Mouse (Mus musculus) stomach, embryonic 15.5 days (tissue): ENCODE data around the gene Dkk2. TPM values are rescaled to one million over a fixed set of nuclear protein-coding genes. Genes with fewer than 3 reads are reported as not detected.

ENCODE experiments used
- ATAC-seq: fragments of 200-750 bp; cut with Nextera tagmentation; 2 replicates; pipeline ENCODE4 v1.8.0; 2017; ENCODE audit warnings: low read depth, moderate number of reproducible peaks, moderate TSS enrichment; ENCODE audit not compliant: insufficient read depth, low FRiP score
- H3K27ac ChIP-seq: fragments of 300-500 bp; sonication (generic); 2 replicates; pipeline ENCODE4 v1.5.1; 2015; ENCODE audit warnings: mild to moderate bottlenecking, inconsistent platforms
- H3K27me3 ChIP-seq: fragments of 300-500 bp; sonication (generic); replicated peaks from 2 replicates; pipeline ENCODE4 v1.6.1; 2015; ENCODE audit warnings: inconsistent platforms
- H3K36me3 ChIP-seq: fragments of 300-500 bp; sonication (generic); 2 replicates; pipeline ENCODE4 v1.6.1; 2015; ENCODE audit warnings: inconsistent platforms
- H3K4me1 ChIP-seq: fragments of 300-500 bp; sonication (generic); 2 replicates; pipeline ENCODE4 v1.6.1; 2015; ENCODE audit warnings: inconsistent platforms
- H3K4me2 ChIP-seq: fragments of 300-500 bp; sonication (generic); 2 replicates; pipeline ENCODE4 v1.6.1; 2015; ENCODE audit warnings: mild to moderate bottlenecking, inconsistent platforms
- H3K4me3 ChIP-seq: fragments of 300-500 bp; sonication (generic); replicated peaks from 2 replicates; pipeline ENCODE4 v1.5.1; 2015; ENCODE audit warnings: inconsistent platforms
- H3K9ac ChIP-seq: fragments of 300-500 bp; sonication (generic); 2 replicates; pipeline ENCODE4 v1.6.1; 2015; ENCODE audit warnings: inconsistent platforms
- H3K9me3 ChIP-seq: fragments of 300-500 bp; sonication (generic); 2 replicates; pipeline ENCODE4 v1.6.1; 2016; ENCODE audit warnings: inconsistent platforms
- WGBS: fragments of 180-500 bp; shearing (Covaris S2); methylation state at CpG from one replicate; pipeline ENCODE4 v1.1.7; 2015; 5-methylcytosine and 5-hydroxymethylcytosine counted together
- polyA plus RNA-seq: library from polyadenylated mRNA; unstranded; fragments of >200 nt; fragmentation: Nextera tagmentation; extraction: Ambion mirVana; gene quantifications from 2 replicates; pipeline ENCODE4 v1.2.1, GENCODE M21; 2015

The Dkk2 gene
- polyA plus RNA-seq, 1 experiment from 2014 or later = 9.8 TPM

- Histone ChIP-seq H3K36me3 (no peaks in the 10 kb centered on the region), H3K4me2 (peak overlapping the region; percentile 80), H3K9me3 (no peaks in the 10 kb centered on the region), H3K4me3 (peak overlapping the region; percentile 41), H3K27ac (no peak overlapping the region), H3K4me1 (peaks cover 22% of the 10 kb centered on the region; the same call in 1 of the 2 replicates), H3K9ac (peak overlapping the region; percentile 13; the same call in 1 of the 2 replicates), H3K27me3 (peaks cover 23% of the 10 kb centered on the region)
- no peak for ATAC-seq
- under 1% methylated on average over 23 of the region's 23 CpGs for WGBS
These were observed 795 bp downstream of the Dkk2 start for GRCm38 (mm10) chr3:132085823-132086350.

GRCm38 (mm10) chr3:132086461-132086860, 1.4 kb downstream of the Dkk2 start:
- H3K4me1 ChIP-seq = peaks cover 22% of the 10 kb centered on the region; the same call in 1 of the 2 replicates
- H3K9me3 ChIP-seq = no peaks in the 10 kb centered on the region
- peak overlapping the region; percentile 41 for H3K4me3 ChIP-seq
- WGBS = 26% methylated on average over 5 of the region's 5 CpGs
- H3K9ac ChIP-seq = no peak overlapping the region
- no peak overlapping the region for H3K27ac ChIP-seq
- peaks cover 23% of the 10 kb centered on the region for H3K27me3 ChIP-seq
- H3K36me3 ChIP-seq = no peaks in the 10 kb centered on the region
- ATAC-seq = no peak
- H3K4me2 ChIP-seq = peak overlapping the region; percentile 80

- Histone ChIP-seq H3K4me2 (peak overlapping the region; percentile 80), H3K4me3 (peak overlapping the region; percentile 41), H3K9ac (no peak overlapping the region), H3K4me1 (peaks cover 22% of the 10 kb centered on the region; the same call in 1 of the 2 replicates), H3K9me3 (no peaks in the 10 kb centered on the region), H3K36me3 (no peaks in the 10 kb centered on the region), H3K27me3 (peaks cover 23% of the 10 kb centered on the region), H3K27ac (no peak overlapping the region)
- under 1% methylated on average over 21 of the region's 21 CpGs for WGBS
- ATAC-seq = peak; percentile 63
These were observed 2.0 kb downstream of the Dkk2 start for GRCm38 (mm10) chr3:132087011-132087486.

DNA sequence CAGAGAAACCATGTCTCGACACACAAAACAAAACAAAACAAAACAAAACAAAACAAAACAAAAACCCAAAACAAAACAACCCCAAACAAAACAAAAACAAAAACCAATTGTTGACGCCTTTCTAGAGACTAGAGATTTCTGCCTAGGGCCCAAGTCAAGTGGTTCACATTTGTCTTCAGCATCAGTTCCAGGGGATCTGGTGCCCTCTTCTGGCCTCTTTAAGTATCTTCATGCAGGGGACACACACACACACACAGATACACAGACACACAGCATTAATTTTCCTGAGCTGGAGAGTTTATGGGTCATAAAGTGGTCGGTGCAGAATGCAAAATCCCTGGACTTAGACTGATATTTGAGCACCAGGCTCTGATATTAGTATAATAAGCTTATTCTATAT, 7.9 kb downstream of the Dkk2 start:
- no peaks in the 10 kb centered on the region for H3K36me3 ChIP-seq
- ATAC-seq = no peak
- no peak overlapping the region for H3K27ac ChIP-seq
- H3K9ac ChIP-seq = no peak overlapping the region
- no peak overlapping the region for H3K4me2 ChIP-seq
- no peaks in the 10 kb centered on the region for H3K4me1 ChIP-seq
- WGBS = 89% methylated on average over 3 of the region's 3 CpGs
- no peak overlapping the region for H3K4me3 ChIP-seq
- no peaks in the 10 kb centered on the region for H3K9me3 ChIP-seq
- H3K27me3 ChIP-seq = no peaks in the 10 kb centered on the region

DNA sequence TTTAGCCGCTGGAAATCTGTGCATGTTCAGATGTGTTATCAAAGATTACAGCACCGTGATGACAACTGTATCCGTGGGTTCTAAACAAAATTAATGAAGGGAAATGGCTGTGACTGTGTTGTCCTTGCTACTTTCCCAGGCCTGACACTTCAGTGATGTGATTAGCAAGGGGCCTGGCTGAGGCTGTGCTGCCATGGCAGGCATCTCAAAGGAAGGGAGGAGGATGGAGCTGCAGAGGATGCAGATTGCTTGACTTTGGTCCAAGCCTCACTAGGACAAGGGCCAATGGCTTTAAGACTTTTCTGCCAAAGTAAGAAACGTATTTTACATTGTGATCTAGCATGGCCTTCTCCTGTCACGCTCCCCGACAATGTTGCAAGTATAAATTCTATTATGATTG, 11.2 kb downstream of the Dkk2 start:
- H3K9ac ChIP-seq = no peak overlapping the region
- no peaks in the 10 kb centered on the region for H3K27me3 ChIP-seq
- no peak for ATAC-seq
- no peak overlapping the region for H3K27ac ChIP-seq
- no peak overlapping the region for H3K4me3 ChIP-seq
- H3K4me2 ChIP-seq = no peak overlapping the region
- H3K9me3 ChIP-seq = no peaks in the 10 kb centered on the region
- H3K36me3 ChIP-seq = no peaks in the 10 kb centered on the region
- no peaks in the 10 kb centered on the region for H3K4me1 ChIP-seq
- WGBS = 62% methylated on average over 6 of the region's 6 CpGs

DNA sequence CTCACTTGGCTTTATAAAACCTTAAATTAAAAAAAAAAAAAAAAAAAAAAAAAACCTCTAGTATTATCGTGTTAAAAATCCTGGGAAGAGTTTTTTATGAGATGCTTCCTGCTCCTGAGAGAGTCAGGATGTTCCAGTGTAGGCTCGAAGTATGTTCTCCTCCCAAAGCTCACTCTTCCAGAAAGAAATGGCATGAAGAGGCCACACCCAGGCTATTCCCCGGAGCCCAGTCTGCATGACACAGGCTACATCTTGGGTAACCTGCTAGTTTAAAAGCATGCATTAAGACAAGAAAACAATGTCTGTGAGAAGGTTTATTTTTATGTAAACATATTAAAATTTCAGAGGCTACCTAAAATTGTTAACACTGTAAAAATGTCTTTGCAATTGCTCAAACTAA, 15.7 kb downstream of the Dkk2 start:
- H3K4me1 ChIP-seq = no peaks in the 10 kb centered on the region
- ATAC-seq = no peak

DNA sequence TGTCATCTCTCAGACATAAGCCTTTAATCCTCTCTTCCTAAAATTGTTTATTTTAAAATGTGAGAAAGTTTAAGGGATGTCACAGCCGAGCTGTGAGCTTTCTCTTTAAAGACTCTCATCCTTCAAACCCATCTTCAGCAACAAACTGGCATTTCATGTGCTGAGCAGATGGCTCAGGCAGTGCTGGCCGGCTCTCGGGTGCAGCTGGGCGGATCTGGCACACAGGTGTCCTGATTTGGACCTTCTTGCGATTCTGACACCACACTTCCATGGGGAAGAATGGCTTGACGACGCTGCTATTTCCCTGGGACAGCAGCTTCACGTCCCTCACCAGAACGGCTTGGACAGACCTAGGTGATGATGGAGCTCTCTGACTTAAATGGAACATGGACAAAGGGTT, 17.9 kb downstream of the Dkk2 start:
- WGBS = 29% methylated on average over 9 of the region's 9 CpGs
- Histone ChIP-seq H3K9me3 (no peaks in the 10 kb centered on the region), H3K4me3 (no peak overlapping the region), H3K4me2 (peak overlapping the region; percentile 32), H3K4me1 (no peaks in the 10 kb centered on the region), H3K27ac (no peak overlapping the region), H3K9ac (no peak overlapping the region), H3K36me3 (no peaks in the 10 kb centered on the region), H3K27me3 (no peaks in the 10 kb centered on the region)
- no peak for ATAC-seq

More for the DNA sequence above, 15.7 kb downstream of the Dkk2 start:
- Histone ChIP-seq H3K36me3 (no peaks in the 10 kb centered on the region), H3K4me2 (no peak overlapping the region), H3K27me3 (no peaks in the 10 kb centered on the region), H3K27ac (no peak overlapping the region), H3K9me3 (no peaks in the 10 kb centered on the region), H3K9ac (no peak overlapping the region), H3K4me3 (no peak overlapping the region)
- WGBS = 57% methylated on average over 3 of the region's 3 CpGs

DNA sequence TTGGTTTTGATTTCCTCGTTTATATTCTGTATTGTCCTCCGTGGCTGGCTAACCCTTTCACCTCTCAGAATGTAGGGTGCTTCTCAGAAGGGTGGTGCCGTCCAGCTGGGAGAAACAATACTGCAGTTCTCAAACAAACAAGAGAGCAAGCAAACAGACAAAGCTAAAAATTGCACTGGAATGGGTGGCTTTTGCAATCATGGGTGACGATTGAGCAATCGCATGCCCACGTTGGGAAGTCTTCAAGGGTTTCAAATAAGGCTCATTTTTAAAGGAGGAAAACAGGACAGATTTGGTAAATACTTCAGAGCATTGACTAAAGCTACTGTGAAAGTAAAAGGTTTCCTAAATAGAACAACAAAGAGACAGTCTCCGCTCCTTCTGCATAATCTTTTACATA, 18.4 kb downstream of the Dkk2 start:
- Histone ChIP-seq H3K9ac (no peak overlapping the region), H3K4me2 (peak overlapping the region; percentile 32), H3K36me3 (no peaks in the 10 kb centered on the region), H3K4me3 (no peak overlapping the region), H3K9me3 (no peaks in the 10 kb centered on the region), H3K27ac (no peak overlapping the region), H3K4me1 (no peaks in the 10 kb centered on the region), H3K27me3 (no peaks in the 10 kb centered on the region)
- ATAC-seq = no peak
- 36% methylated on average over 7 of the region's 7 CpGs for WGBS

DNA sequence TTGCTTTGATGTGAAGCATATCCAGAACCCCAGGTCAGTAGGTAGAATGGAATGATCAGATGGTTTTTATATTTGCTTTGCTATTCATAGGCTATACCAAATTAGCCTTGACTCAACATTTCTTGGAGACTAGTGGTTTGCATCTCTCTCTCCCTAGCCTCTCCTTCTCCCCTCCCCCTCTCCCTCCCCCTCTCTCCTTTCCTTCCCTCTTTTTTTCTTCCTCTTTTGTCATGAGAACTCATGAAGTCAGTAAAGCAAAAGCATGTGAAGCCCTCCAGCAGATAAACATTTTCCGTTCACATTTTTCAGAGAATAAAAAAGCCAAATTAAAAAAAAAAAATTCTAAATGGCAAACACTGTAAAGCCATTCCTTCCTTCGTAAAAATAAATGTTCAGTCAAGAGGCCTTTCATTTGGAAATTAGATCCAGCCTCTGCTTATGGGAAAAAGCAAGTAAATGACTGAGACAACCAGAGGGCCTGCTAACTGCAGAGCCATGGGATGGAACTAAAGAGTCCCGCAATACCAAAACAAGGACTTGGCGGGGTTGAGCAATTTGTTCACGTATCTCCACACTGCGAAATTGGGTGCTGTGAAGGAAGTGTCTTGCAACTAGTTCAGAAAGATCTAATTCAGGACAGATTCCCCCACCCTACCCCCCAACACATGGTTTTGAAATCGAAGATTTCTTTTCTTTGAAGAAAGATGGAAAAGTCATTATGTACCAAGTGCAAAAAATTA, 30.9 kb downstream of the Dkk2 start:
- H3K4me3 ChIP-seq = no peak overlapping the region
- ATAC-seq = no peak
- H3K4me2 ChIP-seq = no peak overlapping the region
- H3K27ac ChIP-seq = no peak overlapping the region
- no peaks in the 10 kb centered on the region for H3K9me3 ChIP-seq
- no peaks in the 10 kb centered on the region for H3K27me3 ChIP-seq
- no peaks in the 10 kb centered on the region for H3K4me1 ChIP-seq
- no peaks in the 10 kb centered on the region for H3K36me3 ChIP-seq
- 79% methylated on average over 7 of the region's 7 CpGs for WGBS
- H3K9ac ChIP-seq = no peak overlapping the region

- Histone ChIP-seq H3K4me2 (no peak overlapping the region), H3K27me3 (no peaks in the 10 kb centered on the region), H3K36me3 (no peaks in the 10 kb centered on the region), H3K9ac (no peak overlapping the region), H3K4me1 (no peaks in the 10 kb centered on the region), H3K9me3 (no peaks in the 10 kb centered on the region), H3K4me3 (no peak overlapping the region), H3K27ac (no peak overlapping the region)
- ATAC-seq = no peak
- 59% methylated on average over 5 of the region's 5 CpGs for WGBS
These were observed 36.3 kb downstream of the Dkk2 start for GRCm38 (mm10) chr3:132121344-132121743.

DNA sequence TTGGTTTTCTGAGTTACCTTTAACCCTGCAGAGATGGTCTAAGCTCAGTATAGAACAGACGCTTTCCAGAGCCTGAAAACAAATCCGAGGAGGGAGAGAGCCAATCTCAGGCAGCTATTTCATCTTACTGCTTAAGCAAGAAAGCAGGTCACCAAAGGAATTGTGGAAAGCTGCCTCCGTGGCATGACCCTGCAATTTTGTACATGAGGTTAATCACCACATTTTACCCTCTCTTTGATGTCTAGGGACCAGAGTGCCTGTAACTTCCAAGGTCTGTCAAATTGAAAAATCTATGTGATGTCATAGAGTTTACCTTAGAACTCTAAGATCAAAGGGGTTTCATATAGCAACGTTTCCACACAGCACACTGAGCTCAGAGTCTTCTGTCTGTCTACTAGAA, 37.5 kb downstream of the Dkk2 start:
- Histone ChIP-seq H3K4me1 (no peaks in the 10 kb centered on the region), H3K27me3 (no peaks in the 10 kb centered on the region), H3K27ac (no peak overlapping the region), H3K9me3 (no peaks in the 10 kb centered on the region), H3K4me2 (no peak overlapping the region), H3K9ac (no peak overlapping the region), H3K36me3 (no peaks in the 10 kb centered on the region), H3K4me3 (no peak overlapping the region)
- 20% methylated on average over 4 of the region's 4 CpGs for WGBS
- ATAC-seq = no peak

DNA sequence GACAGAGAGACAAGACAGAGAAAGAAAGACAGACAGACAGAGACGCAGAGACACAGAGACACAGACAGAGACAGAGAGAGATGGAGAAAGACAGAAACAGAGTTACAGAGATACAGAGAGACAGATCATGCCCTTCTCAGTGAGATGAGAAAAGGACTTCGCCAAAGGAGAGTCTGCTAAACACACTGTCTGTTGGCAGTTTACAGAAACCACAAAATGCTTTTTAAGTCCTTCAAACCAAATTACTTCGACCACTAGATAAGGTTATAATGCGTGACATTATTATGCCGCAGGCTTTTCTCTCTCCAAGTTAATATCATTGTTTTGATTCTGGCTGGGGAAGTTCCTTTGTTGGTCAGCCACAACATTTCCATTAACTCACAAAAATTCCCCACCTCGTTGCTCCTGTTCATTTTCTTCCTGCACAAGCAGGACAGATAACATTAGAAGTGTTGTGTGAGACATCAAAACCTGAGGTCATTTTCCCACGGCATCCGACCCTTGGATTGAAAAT, 40.2 kb downstream of the Dkk2 start:
- no peaks in the 10 kb centered on the region for H3K36me3 ChIP-seq
- H3K9me3 ChIP-seq = no peaks in the 10 kb centered on the region
- no peaks in the 10 kb centered on the region for H3K27me3 ChIP-seq
- no peak overlapping the region for H3K4me2 ChIP-seq
- H3K9ac ChIP-seq = no peak overlapping the region
- WGBS = 72% methylated on average over 8 of the region's 8 CpGs
- no peak overlapping the region for H3K27ac ChIP-seq
- ATAC-seq = no peak
- no peaks in the 10 kb centered on the region for H3K4me1 ChIP-seq
- H3K4me3 ChIP-seq = no peak overlapping the region
